10 mouse cellular contexts compared by ENCODE assay signal in genomic region chr13:99227456-99228250, GRCm38 (mm10).
"Had no signal": no experiment of that assay in that cellular context is flagged by ENCODE, and none has a peak within 500 bp of the region (broad histone marks: within the 10 kb centered on the region; RNA-seq: fewer than 3 reads in every experiment).

No protein-coding gene starts in this region.

- H3K27ac ChIP-seq: limb, embryonic 13.5 days; neural tube, embryonic 15.5 days had no signal

- H3K4me2 ChIP-seq: limb, embryonic 13.5 days; neural tube, embryonic 15.5 days had no signal

- H3K27me3 ChIP-seq: limb, embryonic 13.5 days; neural tube, embryonic 15.5 days had no signal

- H3K36me3 ChIP-seq: limb, embryonic 13.5 days; neural tube, embryonic 15.5 days had no signal

- DNase-seq: kidney, postnatal 10 days; left cerebral cortex, postnatal 4 days; lung, adult 18-20 months; midbrain, embryonic 14.5 days; right cerebral cortex, adult 18-20 months; right cerebral cortex, postnatal 25 days; thymus, postnatal 36 days had no signal

- H3K4me1 ChIP-seq: neural tube, embryonic 15.5 days had no signal

- H3K9me3 ChIP-seq: limb, embryonic 13.5 days; neural tube, embryonic 15.5 days had no signal

- H3K4me3 ChIP-seq: limb, embryonic 13.5 days; myocyte; neural tube, embryonic 15.5 days had no signal

- H3K9ac ChIP-seq: limb, embryonic 13.5 days; neural tube, embryonic 15.5 days had no signal
